Mouse (Mus musculus): ENCODE measurements around the gene Sulf2. TPM values are rescaled to one million over a fixed set of nuclear protein-coding genes. Genes with fewer than 3 reads are reported as not detected.

Sulf2 gene
- total RNA-seq, 2 experiments from 2014 or later: 5.9 to 12.2 TPM

- intact Hi-C loops (cut with DNase I): loop anchor here (2.0 to 5.0 kb wide), 3 partner anchors 124 to 259 kb away; no protein-coding TSS in a partner anchor
- peak; percentile 97 for TF ChIP-seq CTCF (IDR thresholded peaks at IDR 0.05)
- no peak overlapping the region for H3K4me3 ChIP-seq
- H3K27ac ChIP-seq: peak overlapping the region; percentile 80
- peak; percentile 47 for DNase-seq
These were observed 109.6 kb downstream of the Sulf2 start for GRCm38 (mm10) chr2:166045549-166046501.

- no peak overlapping the region for H3K4me3 ChIP-seq
- DNase-seq: no peak
- H3K27ac ChIP-seq: peak overlapping the region; percentile 80
- TF ChIP-seq CTCF (IDR thresholded peaks at IDR 0.05): no peak
- intact Hi-C loops (cut with DNase I): loop anchor here (2.0 to 5.0 kb wide), 3 partner anchors 123 to 258 kb away; no protein-coding TSS in a partner anchor
These were observed 110.5 kb downstream of the Sulf2 start for GRCm38 (mm10) chr2:166045006-166045405.

- TF ChIP-seq CTCF (IDR thresholded peaks at IDR 0.05): no peak
- Histone ChIP-seq H3K27ac (peak overlapping the region; percentile 63; the same call in 1 of the 2 replicates), H3K4me3 (no peak overlapping the region)
- DNase-seq: no peak
- intact Hi-C loops (cut with DNase I): no loop called here
These were observed 112.9 kb downstream of the Sulf2 start for GRCm38 (mm10) chr2:166042542-166042941.

- intact Hi-C loops (cut with DNase I): loop anchor here (5.0 kb wide), 2 partner anchors 37 to 122 kb away; no protein-coding TSS in a partner anchor
- TF ChIP-seq CTCF (IDR thresholded peaks at IDR 0.05): no peak
- Histone ChIP-seq H3K27ac (no peak overlapping the region), H3K4me3 (no peak overlapping the region)
- DNase-seq: no peak
These were observed 115.8 kb downstream of the Sulf2 start for GRCm38 (mm10) chr2:166039681-166040080.

GRCm38 (mm10) chr2:166035725-166036124, 119.7 kb downstream of the Sulf2 start:
- Histone ChIP-seq H3K4me3 (peak overlapping the region; percentile 20), H3K27ac (peak overlapping the region; percentile 76)
- intact Hi-C loops (cut with DNase I): loop anchor here (5.0 kb wide), 2 partner anchors 33 to 118 kb away; no protein-coding TSS in a partner anchor
- DNase-seq: peak; percentile 72
- peak; percentile 78 for TF ChIP-seq CTCF (IDR thresholded peaks at IDR 0.05)

- peak overlapping the region; percentile 20 for H3K4me3 ChIP-seq
- DNase-seq: no peak
- intact Hi-C loops (cut with DNase I): loop anchor here (5.0 kb wide), 3 partner anchors 33 to 118 kb away; partner anchors contain the start of gene Ncoa3
- H3K27ac ChIP-seq: peak overlapping the region; percentile 76
- no peak for TF ChIP-seq CTCF (IDR thresholded peaks at IDR 0.05)
These were observed 120.4 kb downstream of the Sulf2 start for GRCm38 (mm10) chr2:166034967-166035490.

- H3K27ac ChIP-seq: peak overlapping the region; percentile 92
- intact Hi-C loops (cut with DNase I): loop anchor here (5.0 kb wide), 1 partner anchor 40 kb away; the partner anchor contains the start of gene Ncoa3
- TF ChIP-seq CTCF (IDR thresholded peaks at IDR 0.05): no peak
- DNase-seq: no peak
- H3K4me3 ChIP-seq: no peak overlapping the region
These were observed 122.8 kb downstream of the Sulf2 start for GRCm38 (mm10) chr2:166032628-166033027.

GRCm38 (mm10) chr2:166031120-166031929, 124.1 kb downstream of the Sulf2 start:
- intact Hi-C loops (cut with DNase I): loop anchor here (2.0 to 5.0 kb wide), 2 partner anchors 21 to 39 kb away; partner anchors contain the start of gene Ncoa3
- Histone ChIP-seq H3K4me3 (peak overlapping the region; percentile 68), H3K27ac (peak overlapping the region; percentile 92)
- DNase-seq: peak; percentile 66
- no peak for TF ChIP-seq CTCF (IDR thresholded peaks at IDR 0.05)

- intact Hi-C loops (cut with DNase I): loop anchor here (2.0 to 5.0 kb wide), 2 partner anchors 20 to 38 kb away; partner anchors contain the start of gene Ncoa3
- H3K4me3 ChIP-seq: peak overlapping the region; percentile 68
- peak; percentile 50 for DNase-seq
- peak overlapping the region; percentile 92 for H3K27ac ChIP-seq
- TF ChIP-seq CTCF (IDR thresholded peaks at IDR 0.05): no peak
These were observed 125.0 kb downstream of the Sulf2 start for GRCm38 (mm10) chr2:166030256-166030995.

- DNase-seq: no peak
- no peak for TF ChIP-seq CTCF (IDR thresholded peaks at IDR 0.05)
- intact Hi-C loops (cut with DNase I): no loop called here
- peak overlapping the region; percentile 92 for H3K27ac ChIP-seq
- H3K4me3 ChIP-seq: no peak overlapping the region; the same call in 1 of the 2 replicates
These were observed 126.2 kb downstream of the Sulf2 start for GRCm38 (mm10) chr2:166029232-166029631.

- Histone ChIP-seq H3K27ac (peak overlapping the region; percentile 57), H3K4me3 (no peak overlapping the region)
- intact Hi-C loops (cut with DNase I): no loop called here
- no peak for TF ChIP-seq CTCF (IDR thresholded peaks at IDR 0.05)
- DNase-seq: no peak
These were observed 127.6 kb downstream of the Sulf2 start for GRCm38 (mm10) chr2:166027834-166028233.

All from gastrocnemius, adult 2 months (tissue).